Mouse (Mus musculus) forebrain, embryonic 16.5 days (tissue): ENCODE data around the gene Arid3b. TPM values are rescaled to one million over a fixed set of nuclear protein-coding genes. Genes with fewer than 3 reads are reported as not detected.
"Not testable (repeated sequence)": the region's sequence is repeated elsewhere in the genome, so short reads cannot be mapped to it uniquely, and the experiment has no call there.

ENCODE experiments used
- ATAC-seq: fragments of 200-750 bp; cut with Nextera tagmentation; 2 replicates; pipeline ENCODE4 v1.8.0; 2017; ENCODE audit warnings: mild to moderate bottlenecking, moderate library complexity
- H3K27ac ChIP-seq: fragments of 300-500 bp; sonication (generic); 2 replicates; pipeline ENCODE4 v1.5.1; 2014; ENCODE audit warnings: low read length, control low read depth
- H3K27me3 ChIP-seq: fragments of 300-500 bp; sonication (generic); replicated peaks from 2 replicates; pipeline ENCODE4 v1.6.1; 2014; ENCODE audit warnings: low read length; ENCODE audit not compliant: control insufficient read depth, insufficient read depth
- H3K36me3 ChIP-seq: fragments of 300-500 bp; sonication (generic); 2 replicates; pipeline ENCODE4 v1.6.1; 2014; ENCODE audit not compliant: control insufficient read depth, insufficient read depth
- H3K4me1 ChIP-seq: fragments of 300-500 bp; sonication (generic); replicated peaks from 2 replicates; pipeline ENCODE4 v1.6.1; 2014; ENCODE audit warnings: low read length; ENCODE audit not compliant: control insufficient read depth, insufficient read depth
- H3K4me2 ChIP-seq: fragments of 300-500 bp; sonication (generic); 2 replicates; pipeline ENCODE4 v1.6.1; 2014; ENCODE audit warnings: mild to moderate bottlenecking, low read length, control low read depth
- H3K4me3 ChIP-seq: fragments of 300-500 bp; sonication (generic); replicated peaks from 2 replicates; pipeline ENCODE4 v1.5.1; 2014; ENCODE audit warnings: mild to moderate bottlenecking, low read length, control low read depth
- H3K9ac ChIP-seq: fragments of 300-500 bp; sonication (generic); replicated peaks from 2 replicates; pipeline ENCODE4 v1.6.1; 2014; ENCODE audit warnings: low read depth, low read length, control low read depth
- H3K9me3 ChIP-seq: fragments of 300-500 bp; sonication (generic); 2 replicates; pipeline ENCODE4 v1.6.1; 2016; ENCODE audit warnings: low read length; ENCODE audit not compliant: control insufficient read depth
- WGBS: fragments of 180-500 bp; shearing (Covaris S2); extraction: QIAGEN DNeasy Blood & Tissue Kit; methylation state at CpG from one replicate; pipeline ENCODE4 v1.1.7; 2014; 5-methylcytosine and 5-hydroxymethylcytosine counted together
- polyA plus RNA-seq: library from polyadenylated mRNA; unstranded; fragments of >200 nt; fragmentation: Nextera tagmentation; extraction: Ambion mirVana; gene quantifications from 2 replicates; pipeline ENCODE4 v1.2.1, GENCODE M21; 2015

Arid3b gene
- polyA plus RNA-seq, result 8.6 and 10.6 TPM in 2 replicates

DNA sequence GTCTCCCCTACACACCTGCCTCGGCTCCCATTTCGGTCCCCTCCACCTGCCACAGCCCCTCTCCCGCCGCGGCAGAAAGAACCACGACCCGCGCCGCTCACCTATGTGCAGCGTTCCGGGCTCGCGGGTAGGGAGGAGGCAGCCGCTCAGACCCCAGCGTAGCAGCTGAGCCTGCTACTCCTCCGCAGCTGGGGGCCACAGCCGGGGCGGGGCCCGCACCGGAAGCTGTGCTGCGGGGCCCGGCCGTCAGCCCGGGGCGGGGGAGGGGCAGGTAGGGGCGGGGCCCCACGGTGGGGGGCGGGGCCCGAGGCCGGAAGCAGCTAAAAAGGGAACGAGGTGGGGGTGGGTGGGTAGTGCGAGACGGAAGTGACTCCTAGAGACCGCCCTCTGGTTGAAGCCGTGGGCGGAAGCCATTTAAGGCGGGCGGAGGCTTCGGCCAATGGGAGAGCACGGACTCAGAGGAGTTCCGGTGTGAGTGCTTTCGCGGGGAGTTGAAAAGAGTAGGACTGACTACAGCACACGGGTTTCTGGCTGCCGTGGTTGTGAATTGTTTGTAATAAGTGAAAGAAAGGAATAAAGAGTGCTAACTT is at the start of gene Arid3b:
Arid3b (minus strand) TSS at position 213 of the 590 bp plus-strand sequence.
- Histone ChIP-seq H3K27ac (peak within 1 kb of the TSS; percentile 48), H3K4me1 (peaks cover 26% of the 10 kb centered on the region), H3K27me3 (0 out of 2 replicates have a peak, but pooled peaks cover 3% of the 10 kb centered on the region), H3K4me3 (peak within 1 kb of the TSS; percentile 94), H3K9me3 (no peaks in the 10 kb centered on the region), H3K36me3 (peaks cover 3% of the 10 kb centered on the region; the same call in 1 of the 2 replicates), H3K9ac (peak within 1 kb of the TSS; percentile 89), H3K4me2 (peak within 1 kb of the TSS; percentile 91)
- peak; percentile 100 for ATAC-seq
- WGBS, result under 1% methylated on average over 33 of the region's 45 CpGs

GRCm38 (mm10) chr9:57883413-57883812 is 46.8 kb upstream of the Arid3b start:
- Histone ChIP-seq H3K9me3 (no peaks in the 10 kb centered on the region), H3K9ac (no peak overlapping the region), H3K4me3 (no peak overlapping the region), H3K4me2 (no peak overlapping the region), H3K4me1 (no peaks in the 10 kb centered on the region), H3K27me3 (no peaks in the 10 kb centered on the region), H3K27ac (no peak overlapping the region), H3K36me3 (no peaks in the 10 kb centered on the region)
- ATAC-seq, result no peak
- 33% methylated on average over 1 of the region's 1 CpGs for WGBS

DNA sequence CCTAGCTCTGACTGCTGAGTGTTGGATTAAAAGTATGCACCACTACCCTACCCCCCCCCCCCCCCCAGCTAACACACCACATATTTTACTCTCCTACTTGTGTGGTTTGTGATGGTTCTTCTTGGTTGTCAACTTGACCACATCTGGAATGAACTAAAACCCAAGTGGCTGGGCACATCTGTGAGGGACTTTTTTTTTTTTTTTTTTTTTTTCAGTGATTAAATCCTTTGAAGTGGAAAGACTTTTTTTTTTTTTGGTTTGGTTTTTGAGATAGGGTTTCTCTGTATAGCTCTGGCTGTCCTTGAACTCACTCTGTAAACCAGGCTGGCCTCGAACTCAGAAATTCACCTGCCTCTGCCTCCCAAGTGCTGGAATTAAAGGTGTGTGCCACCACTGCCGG is 45.2 kb upstream of the Arid3b start:
- not testable (repeated sequence) for H3K4me1 ChIP-seq, H3K27ac ChIP-seq, H3K9me3 ChIP-seq, H3K4me2 ChIP-seq, H3K27me3 ChIP-seq, H3K9ac ChIP-seq, ATAC-seq, H3K4me3 ChIP-seq, H3K36me3 ChIP-seq
- WGBS, result 96% methylated on average over 2 of the region's 2 CpGs

DNA sequence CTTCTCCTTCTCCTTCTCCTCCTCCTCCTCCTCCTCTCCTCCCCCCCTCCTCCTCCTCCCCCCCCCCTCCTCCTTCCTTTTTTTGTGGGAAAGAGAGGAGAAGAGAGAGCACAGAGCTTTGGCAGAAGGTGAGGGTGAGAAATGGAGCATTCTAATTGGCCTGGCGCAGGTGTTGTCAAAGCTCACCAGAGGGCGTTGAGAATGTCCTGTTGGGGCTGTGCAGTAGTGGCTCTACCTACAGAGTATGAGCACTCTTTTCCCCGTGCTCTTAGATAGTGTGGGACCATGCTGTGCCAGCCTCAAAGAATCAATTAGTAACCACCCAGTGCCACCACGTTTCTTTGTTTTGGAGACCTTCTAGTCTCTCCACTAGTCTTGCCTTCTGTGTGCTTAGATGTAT is 43.7 kb upstream of the Arid3b start:
- Histone ChIP-seq H3K4me1 (no peaks in the 10 kb centered on the region), H3K4me3 (no peak overlapping the region), H3K27me3 (no peaks in the 10 kb centered on the region), H3K4me2 (no peak overlapping the region), H3K27ac (no peak overlapping the region), H3K9ac (no peak overlapping the region), H3K9me3 (no peaks in the 10 kb centered on the region), H3K36me3 (no peaks in the 10 kb centered on the region)
- ATAC-seq, result no peak
- 14% methylated on average over 4 of the region's 4 CpGs for WGBS

DNA sequence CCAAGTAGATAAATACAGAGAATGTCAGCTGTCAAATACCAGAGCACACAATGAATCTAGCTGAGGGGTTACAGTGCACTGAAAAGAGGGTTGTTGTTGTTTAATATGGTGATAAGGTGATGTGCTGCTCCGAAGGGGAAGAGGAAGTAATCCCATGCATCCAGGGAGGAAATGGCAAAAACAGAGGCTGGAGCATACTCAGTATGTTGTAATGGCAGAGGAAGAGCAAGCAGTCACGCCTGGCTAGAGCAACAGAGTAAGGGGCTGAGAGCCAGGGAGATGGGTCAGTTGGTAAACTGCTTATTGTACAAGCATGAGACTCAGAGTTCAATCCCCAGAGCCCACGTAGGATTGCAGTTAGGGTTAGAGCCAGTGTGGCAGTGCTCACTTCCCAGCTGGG is 42.6 kb upstream of the Arid3b start:
- 64% methylated on average over 3 of the region's 3 CpGs for WGBS
- Histone ChIP-seq H3K4me1 (no peaks in the 10 kb centered on the region), H3K9ac (no peak overlapping the region), H3K4me3 (no peak overlapping the region), H3K36me3 (no peaks in the 10 kb centered on the region), H3K9me3 (no peaks in the 10 kb centered on the region), H3K27me3 (no peaks in the 10 kb centered on the region), H3K4me2 (no peak overlapping the region), H3K27ac (no peak overlapping the region)
- no peak for ATAC-seq

GRCm38 (mm10) chr9:57874994-57875393 is 38.4 kb upstream of the Arid3b start:
- no peak overlapping the region for H3K9ac ChIP-seq
- H3K4me1 ChIP-seq, result no peaks in the 10 kb centered on the region
- H3K4me2 ChIP-seq, result no peak overlapping the region
- 78% methylated on average over 3 of the region's 3 CpGs for WGBS
- H3K27ac ChIP-seq, result no peak overlapping the region
- H3K36me3 ChIP-seq, result no peaks in the 10 kb centered on the region
- H3K9me3 ChIP-seq, result no peaks in the 10 kb centered on the region
- ATAC-seq, result no peak
- no peaks in the 10 kb centered on the region for H3K27me3 ChIP-seq
- no peak overlapping the region for H3K4me3 ChIP-seq

DNA sequence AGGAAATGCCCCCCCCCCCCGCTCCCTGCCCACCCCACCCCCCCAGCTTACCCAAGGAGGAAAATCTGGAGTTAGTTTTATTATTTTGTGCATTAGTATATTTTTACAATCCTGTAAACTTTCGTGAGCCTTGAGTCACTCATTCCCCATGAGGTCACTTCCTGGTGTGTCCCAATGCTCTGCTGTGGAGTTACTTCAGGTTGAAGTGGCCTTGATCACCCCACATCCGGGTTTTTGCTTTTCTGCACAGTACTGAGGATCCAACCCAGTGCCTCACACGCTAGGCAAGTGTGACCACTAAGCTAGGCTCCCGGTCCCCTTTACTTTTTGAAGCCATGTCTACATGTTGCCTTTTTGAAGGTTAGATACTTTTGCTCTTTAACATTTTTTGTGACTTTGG is 37.5 kb upstream of the Arid3b start:
- Histone ChIP-seq H3K4me2 (no peak overlapping the region), H3K27ac (no peak overlapping the region), H3K36me3 (no peaks in the 10 kb centered on the region), H3K9me3 (no peaks in the 10 kb centered on the region), H3K27me3 (no peaks in the 10 kb centered on the region), H3K9ac (no peak overlapping the region), H3K4me3 (no peak overlapping the region), H3K4me1 (no peaks in the 10 kb centered on the region)
- whole genome bisulfite sequencing, result 85% methylated on average over 5 of the region's 5 CpGs
- no peak for ATAC-seq

- H3K4me1 ChIP-seq, result no peaks in the 10 kb centered on the region
- WGBS, result 48% methylated on average over 2 of the region's 2 CpGs
- H3K27me3 ChIP-seq, result no peaks in the 10 kb centered on the region
Measured at GRCm38 (mm10) chr9:57870273-57870816, 33.8 kb upstream of the Arid3b start.

DNA sequence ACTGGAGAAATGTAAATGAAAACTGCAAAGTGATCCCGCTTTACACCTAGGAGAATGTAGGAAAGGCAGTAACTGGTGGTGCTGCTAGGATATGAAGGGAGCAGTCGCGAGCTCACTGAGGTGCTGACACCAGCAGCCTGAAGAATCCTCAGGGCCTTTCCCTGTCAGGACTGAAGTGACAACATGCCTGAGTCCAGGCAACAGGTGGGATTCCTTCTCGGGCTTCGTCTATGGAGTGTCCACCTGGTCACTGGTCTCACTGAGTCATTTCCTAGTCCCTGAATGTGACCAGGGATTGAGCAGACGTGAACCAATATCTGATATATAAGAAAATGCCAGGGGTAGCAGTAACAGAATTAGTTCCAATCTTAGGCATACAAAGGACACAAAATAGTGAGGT is 32.2 kb upstream of the Arid3b start:
- 86% methylated on average over 6 of the region's 6 CpGs for WGBS
- no peak for ATAC-seq
- Histone ChIP-seq H3K27me3 (no peaks in the 10 kb centered on the region), H3K4me2 (no peak overlapping the region), H3K36me3 (no peaks in the 10 kb centered on the region), H3K27ac (no peak overlapping the region), H3K4me1 (no peaks in the 10 kb centered on the region), H3K4me3 (no peak overlapping the region), H3K9ac (no peak overlapping the region), H3K9me3 (no peaks in the 10 kb centered on the region)

More at GRCm38 (mm10) chr9:57870273-57870816, 33.8 kb upstream of the Arid3b start:
- Histone ChIP-seq H3K9ac (no peak overlapping the region), H3K36me3 (no peaks in the 10 kb centered on the region), H3K4me3 (no peak overlapping the region), H3K27ac (no peak overlapping the region), H3K9me3 (no peaks in the 10 kb centered on the region), H3K4me2 (no peak overlapping the region)
- ATAC-seq, result no peak
